Mouse (Mus musculus): Measurements from ENCODE around the gene 4930469K13Rik. TPM values are rescaled to one million over a fixed set of nuclear protein-coding genes. Genes with fewer than 3 reads are reported as not detected.
"Not testable (repeated sequence)": the region's sequence is repeated elsewhere in the genome, so short reads cannot be mapped to it uniquely, and the experiment has no call there.

4930469K13Rik gene
- 10.7 and 16.5 TPM in 2 replicates for polyA plus RNA-seq (2014; fragmentation: Nextera tagmentation; extraction: Ambion mirVana)

DNA sequence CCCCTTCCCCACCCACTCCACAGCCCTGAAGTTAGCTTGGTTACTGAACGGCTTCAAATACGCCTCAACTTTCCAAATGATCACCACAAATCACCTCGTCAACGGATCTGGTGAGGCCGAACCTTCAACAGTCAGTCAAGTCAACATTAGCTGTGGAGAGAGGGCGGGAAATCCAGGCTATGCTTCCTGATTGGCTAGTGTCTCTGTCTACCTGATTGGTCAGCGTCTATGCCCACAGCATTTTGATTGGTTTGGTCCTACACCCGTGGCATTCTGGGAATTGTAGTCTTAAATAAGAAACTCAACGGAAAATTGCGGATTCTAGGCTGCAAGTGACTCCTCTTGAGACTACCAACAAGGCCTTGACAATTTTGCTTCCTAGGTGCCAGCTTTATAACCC, at the start of gene 4930469K13Rik:
TSS of gene 4930469K13Rik (minus strand) at position 133 of the 400 bp plus-strand sequence.
- no peaks in the 10 kb centered on the region for H3K27me3 ChIP-seq (ENCODE audit: control insufficient read depth, insufficient read depth, low read length)
- no peak within 1 kb of the TSS for H3K9ac ChIP-seq
- peak; percentile 37; the same call in 1 of the 2 replicates for ATAC-seq (ENCODE audit: low FRiP score)
- 85% methylated on average over 10 of the region's 10 CpGs for WGBS
- H3K27ac ChIP-seq = no peak within 1 kb of the TSS
- H3K4me1 ChIP-seq (replicated peaks; ENCODE audit: control insufficient read depth, insufficient read depth, low read length) = no peaks in the 10 kb centered on the region
- DNase-seq (ENCODE audit: low spot score) = no peak
- no peaks in the 10 kb centered on the region for H3K36me3 ChIP-seq (replicated peaks; ENCODE audit: control insufficient read depth, insufficient read depth)
- H3K4me2 ChIP-seq (replicated peaks) = no peak within 1 kb of the TSS
- H3K9me3 ChIP-seq (ENCODE audit: control insufficient read depth, low read length) = no peaks in the 10 kb centered on the region
- H3K4me3 ChIP-seq (replicated peaks; ENCODE audit: low read length) = no peak within 1 kb of the TSS

DNA sequence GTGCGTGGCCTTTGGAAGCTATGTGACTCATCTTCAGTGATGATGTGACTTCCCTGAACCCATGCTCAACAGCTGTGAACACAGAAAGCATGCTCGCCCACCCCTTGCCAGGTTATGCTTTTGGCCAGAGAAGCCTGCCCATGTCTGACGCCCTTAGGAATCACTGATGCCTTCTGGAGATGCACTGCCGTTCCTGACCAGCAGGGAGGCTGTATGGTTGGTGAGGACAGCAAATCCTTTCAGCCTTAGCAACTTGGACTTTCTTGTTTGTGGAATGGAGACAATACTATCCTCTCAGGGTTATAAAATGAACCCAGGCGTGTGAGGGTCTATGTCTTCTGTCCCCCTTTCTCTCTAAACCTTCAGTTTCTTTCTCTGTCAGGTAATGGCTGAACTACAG, 48.6 kb upstream of the 4930469K13Rik start:
- no peak overlapping the region for H3K9ac ChIP-seq
- no peak overlapping the region for H3K4me2 ChIP-seq (replicated peaks)
- no peak overlapping the region for H3K27ac ChIP-seq
- H3K4me3 ChIP-seq (replicated peaks; ENCODE audit: low read length) = no peak overlapping the region
- DNase-seq (ENCODE audit: low spot score) (no peak), ATAC-seq (ENCODE audit: low FRiP score) (no peak)
- H3K27me3 ChIP-seq (ENCODE audit: control insufficient read depth, insufficient read depth, low read length) = no peaks in the 10 kb centered on the region
- H3K36me3 ChIP-seq (replicated peaks; ENCODE audit: control insufficient read depth, insufficient read depth) = no peaks in the 10 kb centered on the region
- H3K4me1 ChIP-seq (replicated peaks; ENCODE audit: control insufficient read depth, insufficient read depth, low read length) = no peaks in the 10 kb centered on the region
- no peaks in the 10 kb centered on the region for H3K9me3 ChIP-seq (ENCODE audit: control insufficient read depth, low read length)
- 86% methylated on average over 5 of the region's 5 CpGs for WGBS

DNA sequence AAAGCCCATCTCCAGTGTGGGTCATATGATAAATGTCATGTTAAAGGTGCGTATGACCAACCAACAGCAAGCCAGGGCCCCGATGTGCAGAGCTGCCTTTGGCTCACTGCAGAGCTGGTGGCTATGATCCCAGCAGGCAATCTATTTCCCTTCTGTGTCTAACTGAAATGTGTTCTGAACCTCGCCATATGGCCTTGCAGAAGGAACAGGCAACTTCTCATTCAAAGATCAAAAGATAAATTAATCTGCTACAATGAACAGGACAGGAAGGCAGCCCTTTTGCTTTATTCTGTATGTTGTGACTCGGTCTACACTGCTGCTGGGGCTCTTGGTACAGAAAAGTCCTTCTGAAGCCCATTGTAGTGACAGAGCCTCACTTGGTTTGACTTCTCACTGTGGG, 46.1 kb upstream of the 4930469K13Rik start:
- no peak for DNase-seq (ENCODE audit: low spot score)
- WGBS = 66% methylated on average over 4 of the region's 4 CpGs

DNA sequence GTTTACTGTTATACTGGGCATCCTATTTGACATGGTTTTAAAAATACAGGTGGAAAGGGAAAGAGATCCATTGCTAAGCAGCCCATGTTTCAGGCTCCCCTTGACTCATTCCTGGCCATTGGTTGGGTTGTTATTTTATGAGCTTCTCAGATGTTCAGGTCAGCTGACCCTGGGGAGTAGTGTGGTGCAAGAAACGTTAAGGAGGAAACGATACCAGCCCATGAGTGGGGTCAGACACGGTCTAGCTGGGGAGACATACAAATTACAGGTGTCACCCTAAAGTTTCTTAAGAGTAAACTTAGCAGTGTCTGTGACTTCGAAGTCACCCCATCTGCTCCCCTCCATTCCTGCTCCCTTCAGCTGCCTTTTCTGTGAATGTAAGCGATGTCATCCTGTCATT, 45.6 kb upstream of the 4930469K13Rik start:
- DNase-seq (ENCODE audit: low spot score) (no peak), ATAC-seq (ENCODE audit: low FRiP score) (no peak)
- Histone ChIP-seq H3K36me3 (replicated peaks; ENCODE audit: control insufficient read depth, insufficient read depth) (no peaks in the 10 kb centered on the region), H3K27ac (no peak overlapping the region), H3K9me3 (ENCODE audit: control insufficient read depth, low read length) (no peaks in the 10 kb centered on the region), H3K4me1 (replicated peaks; ENCODE audit: control insufficient read depth, insufficient read depth, low read length) (no peaks in the 10 kb centered on the region), H3K9ac (no peak overlapping the region), H3K4me3 (replicated peaks; ENCODE audit: low read length) (no peak overlapping the region), H3K27me3 (ENCODE audit: control insufficient read depth, insufficient read depth, low read length) (no peaks in the 10 kb centered on the region), H3K4me2 (replicated peaks) (no peak overlapping the region)
- WGBS = 83% methylated on average over 5 of the region's 5 CpGs

More for the DNA sequence above, 46.1 kb upstream of the 4930469K13Rik start:
- no peaks in the 10 kb centered on the region for H3K27me3 ChIP-seq (ENCODE audit: control insufficient read depth, insufficient read depth, low read length)
- ATAC-seq (ENCODE audit: low FRiP score) = no peak
- H3K9ac ChIP-seq = no peak overlapping the region
- no peaks in the 10 kb centered on the region for H3K36me3 ChIP-seq (replicated peaks; ENCODE audit: control insufficient read depth, insufficient read depth)
- H3K9me3 ChIP-seq (ENCODE audit: control insufficient read depth, low read length) = no peaks in the 10 kb centered on the region
- H3K4me3 ChIP-seq (replicated peaks; ENCODE audit: low read length) = no peak overlapping the region
- H3K27ac ChIP-seq = no peak overlapping the region
- no peaks in the 10 kb centered on the region for H3K4me1 ChIP-seq (replicated peaks; ENCODE audit: control insufficient read depth, insufficient read depth, low read length)
- no peak overlapping the region for H3K4me2 ChIP-seq (replicated peaks)

DNA sequence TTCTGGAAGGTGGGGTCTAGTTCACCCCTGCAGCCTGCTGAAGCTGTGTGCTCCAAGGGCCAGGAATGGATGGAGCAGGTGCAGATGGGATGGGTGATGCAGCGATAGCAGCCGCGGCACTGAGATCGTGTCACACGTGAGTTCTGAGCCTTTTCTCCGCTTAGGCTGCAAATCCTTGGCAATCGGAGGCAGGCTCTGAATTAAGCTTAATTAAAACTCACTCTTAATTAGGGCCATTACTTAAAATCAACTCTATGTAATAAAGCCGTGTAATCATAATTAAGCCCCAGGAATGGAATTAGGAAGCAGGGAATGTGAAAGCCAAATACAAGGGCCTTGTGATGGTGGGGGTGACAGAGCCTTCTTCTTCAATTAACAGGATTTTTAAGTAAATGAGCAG, 40.9 kb upstream of the 4930469K13Rik start:
- no peak overlapping the region for H3K9ac ChIP-seq
- DNase-seq (ENCODE audit: low spot score) (peak; percentile 38), ATAC-seq (ENCODE audit: low FRiP score) (peak; percentile 57; the same call in 1 of the 2 replicates)
- H3K27ac ChIP-seq = no peak overlapping the region
- no peak overlapping the region for H3K4me2 ChIP-seq (replicated peaks)
- H3K4me1 ChIP-seq (replicated peaks; ENCODE audit: control insufficient read depth, insufficient read depth, low read length) = no peaks in the 10 kb centered on the region
- no peaks in the 10 kb centered on the region for H3K27me3 ChIP-seq (ENCODE audit: control insufficient read depth, insufficient read depth, low read length)
- WGBS = 75% methylated on average over 8 of the region's 8 CpGs
- no peaks in the 10 kb centered on the region for H3K36me3 ChIP-seq (replicated peaks; ENCODE audit: control insufficient read depth, insufficient read depth)
- no peak overlapping the region for H3K4me3 ChIP-seq (replicated peaks; ENCODE audit: low read length)
- no peaks in the 10 kb centered on the region for H3K9me3 ChIP-seq (ENCODE audit: control insufficient read depth, low read length)

DNA sequence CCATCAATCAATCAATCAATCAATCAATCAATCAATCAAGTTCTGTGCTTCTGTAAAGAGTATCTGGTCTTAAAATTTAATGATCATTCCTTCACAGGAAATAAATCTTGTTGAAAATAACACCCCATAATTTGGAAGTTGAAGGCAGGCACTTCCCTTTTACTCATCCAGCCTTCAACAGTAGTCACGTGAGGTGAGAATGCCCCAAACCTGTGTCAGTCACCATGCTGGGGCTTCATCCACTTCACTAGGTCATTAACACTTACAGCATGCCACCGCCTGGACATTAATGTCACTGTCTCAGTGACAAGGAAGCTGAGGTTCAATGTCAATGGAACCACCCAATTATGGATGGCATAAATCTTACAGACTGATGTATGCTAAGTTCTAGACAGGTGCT, 30.1 kb upstream of the 4930469K13Rik start:
- DNase-seq (ENCODE audit: low spot score) (no peak), ATAC-seq (ENCODE audit: low FRiP score) (no peak)
- Histone ChIP-seq H3K4me1 (replicated peaks; ENCODE audit: control insufficient read depth, insufficient read depth, low read length) (no peaks in the 10 kb centered on the region), H3K27me3 (ENCODE audit: control insufficient read depth, insufficient read depth, low read length) (no peaks in the 10 kb centered on the region), H3K4me2 (replicated peaks) (no peak overlapping the region), H3K9ac (no peak overlapping the region), H3K9me3 (ENCODE audit: control insufficient read depth, low read length) (no peaks in the 10 kb centered on the region), H3K27ac (no peak overlapping the region), H3K36me3 (replicated peaks; ENCODE audit: control insufficient read depth, insufficient read depth) (no peaks in the 10 kb centered on the region), H3K4me3 (replicated peaks; ENCODE audit: low read length) (no peak overlapping the region)
- 87% methylated on average over 2 of the region's 2 CpGs for WGBS

DNA sequence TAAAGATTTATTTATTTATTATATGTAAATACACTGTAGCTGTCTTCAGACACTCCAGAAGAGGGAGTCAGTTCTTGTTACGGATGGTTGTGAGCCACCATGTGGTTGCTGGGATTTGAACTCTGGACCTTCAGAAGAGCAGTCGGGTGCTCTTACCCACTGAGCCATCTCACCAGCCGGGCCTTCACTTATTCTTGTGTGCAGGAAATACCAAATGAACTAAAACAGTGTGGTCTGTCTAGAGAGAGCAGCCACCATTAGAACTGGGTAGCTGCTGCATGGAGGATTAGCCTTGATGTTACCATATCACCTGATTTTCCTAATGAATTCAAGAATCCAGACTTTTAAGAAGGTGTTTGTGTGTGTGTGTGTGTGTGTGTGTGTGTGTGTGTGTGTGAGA, 27.4 kb upstream of the 4930469K13Rik start:
- not testable (repeated sequence) for H3K36me3 ChIP-seq (replicated peaks; ENCODE audit: control insufficient read depth, insufficient read depth); H3K4me3 ChIP-seq (replicated peaks; ENCODE audit: low read length); H3K9me3 ChIP-seq (ENCODE audit: control insufficient read depth, low read length); H3K4me2 ChIP-seq (replicated peaks); ATAC-seq (ENCODE audit: low FRiP score); H3K4me1 ChIP-seq (replicated peaks; ENCODE audit: control insufficient read depth, insufficient read depth, low read length); H3K27me3 ChIP-seq (ENCODE audit: control insufficient read depth, insufficient read depth, low read length); DNase-seq (ENCODE audit: low spot score); H3K27ac ChIP-seq; H3K9ac ChIP-seq
- 96% methylated on average over 3 of the region's 3 CpGs for WGBS

DNA sequence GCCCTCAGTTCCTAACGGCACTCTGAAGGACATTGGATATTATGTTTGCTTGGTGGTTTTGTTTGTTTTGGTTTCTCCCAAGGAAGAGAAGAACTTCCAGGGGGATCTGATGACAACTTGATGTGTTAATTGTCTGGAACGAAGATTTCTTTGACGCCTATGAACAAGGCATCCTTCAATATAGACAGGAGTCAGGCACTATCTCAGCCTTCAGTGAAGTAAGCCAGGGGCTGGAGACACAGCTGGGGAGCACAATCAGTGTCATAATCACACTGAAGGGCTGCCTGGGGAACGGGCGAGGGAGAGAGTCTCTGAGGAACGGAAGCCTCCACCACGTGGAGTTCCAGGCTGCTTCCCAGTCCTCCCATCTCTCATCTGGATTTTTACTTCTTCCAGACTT, 26.5 kb upstream of the 4930469K13Rik start:
- Histone ChIP-seq H3K27ac (no peak overlapping the region), H3K4me1 (replicated peaks; ENCODE audit: control insufficient read depth, insufficient read depth, low read length) (no peaks in the 10 kb centered on the region), H3K4me3 (replicated peaks; ENCODE audit: low read length) (no peak overlapping the region), H3K9me3 (ENCODE audit: control insufficient read depth, low read length) (no peaks in the 10 kb centered on the region), H3K36me3 (replicated peaks; ENCODE audit: control insufficient read depth, insufficient read depth) (no peaks in the 10 kb centered on the region), H3K4me2 (replicated peaks) (no peak overlapping the region), H3K27me3 (ENCODE audit: control insufficient read depth, insufficient read depth, low read length) (no peaks in the 10 kb centered on the region), H3K9ac (no peak overlapping the region)
- 62% methylated on average over 7 of the region's 7 CpGs for WGBS
- ATAC-seq (ENCODE audit: low FRiP score) (no peak), DNase-seq (ENCODE audit: low spot score) (no peak)

DNA sequence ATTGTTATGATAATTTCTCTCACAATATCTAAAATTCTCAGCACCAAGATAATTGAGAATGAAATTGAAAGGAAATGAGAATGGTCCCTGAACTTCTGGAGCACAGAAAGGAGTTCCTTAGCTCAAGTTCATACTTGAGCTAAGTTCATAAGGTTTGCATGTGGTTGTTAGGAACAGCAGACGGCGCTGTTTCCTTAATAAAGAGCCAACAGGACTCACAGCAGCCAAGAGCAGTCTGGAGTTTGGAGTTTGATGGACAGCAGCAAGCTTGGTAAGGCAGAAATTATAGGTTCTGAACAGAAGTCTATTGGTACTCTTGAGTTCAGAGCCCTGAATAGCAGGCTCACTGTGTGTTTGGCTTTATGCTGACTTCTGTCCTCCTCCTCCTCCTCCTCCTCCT, 24.8 kb upstream of the 4930469K13Rik start:
- Histone ChIP-seq H3K4me2 (replicated peaks) (no peak overlapping the region), H3K27ac (no peak overlapping the region), H3K9ac (no peak overlapping the region), H3K36me3 (replicated peaks; ENCODE audit: control insufficient read depth, insufficient read depth) (no peaks in the 10 kb centered on the region), H3K27me3 (ENCODE audit: control insufficient read depth, insufficient read depth, low read length) (no peaks in the 10 kb centered on the region), H3K9me3 (ENCODE audit: control insufficient read depth, low read length) (no peaks in the 10 kb centered on the region), H3K4me1 (replicated peaks; ENCODE audit: control insufficient read depth, insufficient read depth, low read length) (no peaks in the 10 kb centered on the region), H3K4me3 (replicated peaks; ENCODE audit: low read length) (no peak overlapping the region)
- 21% methylated on average over 2 of the region's 2 CpGs for WGBS
- ATAC-seq (ENCODE audit: low FRiP score) (no peak; the same call in 1 of the 2 replicates), DNase-seq (ENCODE audit: low spot score) (peak; percentile 81)

DNA sequence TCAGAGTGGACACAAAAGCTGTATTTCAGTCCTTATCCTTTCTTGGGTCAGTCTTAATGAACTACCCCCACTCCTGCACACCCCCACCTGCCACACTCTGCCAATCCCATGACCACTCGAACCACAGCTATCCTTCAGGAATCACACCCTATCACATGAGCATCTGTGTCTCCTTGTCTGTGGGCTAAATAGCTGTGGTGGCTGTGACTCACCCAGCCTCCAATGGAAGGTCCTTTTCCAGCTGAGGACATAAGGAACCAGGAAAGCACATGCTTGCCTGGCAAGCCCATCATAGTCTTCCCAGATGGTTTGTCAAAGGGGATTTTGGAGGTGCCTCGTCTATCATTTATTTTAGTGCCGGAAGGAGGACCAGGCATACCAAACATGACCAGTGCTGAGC, 20.0 kb upstream of the 4930469K13Rik start:
- peaks cover 6% of the 10 kb centered on the region for H3K4me1 ChIP-seq (replicated peaks; ENCODE audit: control insufficient read depth, insufficient read depth, low read length)
- H3K9ac ChIP-seq = no peak overlapping the region
- no peak overlapping the region for H3K4me3 ChIP-seq (replicated peaks; ENCODE audit: low read length)
- WGBS = 92% methylated on average over 3 of the region's 3 CpGs
- ATAC-seq (ENCODE audit: low FRiP score) (no peak), DNase-seq (ENCODE audit: low spot score) (no peak)
- H3K4me2 ChIP-seq (replicated peaks) = no peak overlapping the region
- H3K27ac ChIP-seq = no peak overlapping the region
- H3K9me3 ChIP-seq (ENCODE audit: control insufficient read depth, low read length) = no peaks in the 10 kb centered on the region
- no peaks in the 10 kb centered on the region for H3K27me3 ChIP-seq (ENCODE audit: control insufficient read depth, insufficient read depth, low read length)
- H3K36me3 ChIP-seq (replicated peaks; ENCODE audit: control insufficient read depth, insufficient read depth) = no peaks in the 10 kb centered on the region
